In the genomic region with DNA sequence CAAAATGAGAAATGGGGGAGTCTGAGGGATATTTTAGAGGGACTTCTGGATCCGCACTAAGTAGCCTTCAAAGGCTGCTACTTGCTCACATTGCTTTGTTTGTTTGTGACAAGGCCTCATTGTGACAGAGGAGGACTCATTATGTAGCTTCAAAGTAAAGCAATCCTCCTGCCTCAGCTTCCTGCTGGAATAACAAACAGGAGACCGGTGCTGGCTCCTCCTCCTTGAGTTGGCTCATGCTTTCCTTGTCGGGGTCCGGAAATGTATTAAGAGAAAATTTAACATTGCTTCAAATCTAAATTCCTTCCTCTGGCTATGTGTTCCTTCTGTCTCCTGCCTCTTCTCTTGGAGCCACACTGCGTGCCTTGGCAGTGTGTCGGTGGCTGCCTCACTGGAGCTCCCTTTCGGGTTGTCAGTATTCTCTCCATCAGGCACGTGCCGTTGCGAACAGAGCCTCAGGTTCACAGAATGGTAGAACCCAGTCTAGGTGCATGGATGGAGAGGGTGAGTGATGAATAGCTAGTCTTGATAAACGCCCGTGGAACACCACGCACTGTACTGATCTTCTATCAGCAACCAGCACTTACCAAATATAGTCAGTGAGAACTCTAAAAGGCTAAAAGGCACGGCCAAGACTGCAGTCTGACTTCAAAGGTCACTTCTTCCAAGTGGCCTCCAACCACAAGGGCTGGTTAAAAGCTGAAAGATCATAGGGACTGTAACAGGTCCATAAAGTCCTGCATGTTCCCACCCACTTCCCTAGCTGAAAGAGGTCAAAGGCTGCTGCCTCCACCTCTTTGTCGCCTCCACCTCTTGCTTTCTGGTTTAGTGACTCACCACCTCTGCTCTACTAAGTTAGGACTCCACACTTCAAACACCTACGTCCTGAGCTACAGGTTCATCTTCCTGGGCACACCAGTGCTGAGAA, we compare ENCODE assay signal across 8 mouse cellular contexts. TPM values are rescaled to one million over a fixed set of nuclear protein-coding genes. Genes with fewer than 3 reads are reported as not detected.
DNase-seq lines count a peak whose midpoint lies in the region; ATAC-seq and TF ChIP-seq lines count a peak whose summit lies in the region.

No protein-coding gene starts in this region.

- DNase-seq in lung, postnatal 0 days (ENCODE audit: low spot score) = no peak
- no peak for DNase-seq in lung, postnatal 36 days
- peak; percentile 51 to 57 for DNase-seq in kidney, postnatal 36 days
- no peak for DNase-seq in MN1 (ENCODE audit: low spot score)
- no peak for DNase-seq in urinary bladder, postnatal 10 days (ENCODE audit: low spot score)
- DNase-seq in thymus, postnatal 36 days = no peak

- 78% methylated on average over 16 of the region's 16 CpGs for WGBS in lung, postnatal 0 days
- 78% methylated on average over 16 of the region's 16 CpGs for WGBS in neural tube, embryonic 12.5 days

- H3K4me2 ChIP-seq in lung, postnatal 0 days (replicated peaks; ENCODE audit: low read depth, low read length) = peak overlapping the region; percentile 32
- peak overlapping the region; percentile 81 for H3K4me2 ChIP-seq in neural tube, embryonic 12.5 days (replicated peaks)

- no peak for TF ChIP-seq CTCF in lung, postnatal 0 days (IDR thresholded peaks at IDR 0.05)

- H3K27ac ChIP-seq in lung, postnatal 0 days (ENCODE audit: low read length) = no peak overlapping the region
- H3K27ac ChIP-seq in neural tube, embryonic 12.5 days = no peak overlapping the region

- no peak overlapping the region for H3K4me3 ChIP-seq in lung, postnatal 0 days (ENCODE audit: low read depth, low read length)
- peak overlapping the region; percentile 35 for H3K4me3 ChIP-seq in neural tube, embryonic 12.5 days

- H3K36me3 ChIP-seq in lung, postnatal 0 days (ENCODE audit: insufficient read depth, low read length) = no peaks in the 10 kb centered on the region
- no peaks in the 10 kb centered on the region for H3K36me3 ChIP-seq in neural tube, embryonic 12.5 days

- no peaks in the 10 kb centered on the region for H3K27me3 ChIP-seq in lung, postnatal 0 days (replicated peaks; ENCODE audit: insufficient read depth, low read length)
- no peaks in the 10 kb centered on the region for H3K27me3 ChIP-seq in neural tube, embryonic 12.5 days (replicated peaks)

- H3K4me1 ChIP-seq in lung, postnatal 0 days (ENCODE audit: insufficient read depth, low read depth, low read length) = peaks cover 10% of the 10 kb centered on the region; the same call in 1 of the 2 replicates
- peaks cover 36% of the 10 kb centered on the region for H3K4me1 ChIP-seq in neural tube, embryonic 12.5 days

- no peaks in the 10 kb centered on the region for H3K9me3 ChIP-seq in lung, postnatal 0 days (ENCODE audit: low read length)
- no peaks in the 10 kb centered on the region for H3K9me3 ChIP-seq in neural tube, embryonic 12.5 days

- TF ChIP-seq EP300 in lung, postnatal 0 days (IDR thresholded peaks at IDR 0.05) = no peak

- ATAC-seq in lung, postnatal 0 days = peak; percentile 0; the same call in 1 of the 2 replicates
- peak; percentile 12; the same call in 1 of the 2 replicates for ATAC-seq in erythroblast, adult 5-6 weeks (replicated peaks; ENCODE audit: low FRiP score, poor library complexity, severe bottlenecking)
- ATAC-seq in neural tube, embryonic 12.5 days (ENCODE audit: low FRiP score, low read depth) = no peak

- no peak overlapping the region for H3K9ac ChIP-seq in lung, postnatal 0 days (replicated peaks; ENCODE audit: low read depth)
- H3K9ac ChIP-seq in neural tube, embryonic 12.5 days = no peak overlapping the region

RNA-seq across cellular contexts. Expression of a gene that starts 0.9 kb away (rescaled TPM):
- polyA plus RNA-seq in lung, postnatal 0 days (2015; fragmentation: Nextera tagmentation; extraction: Ambion mirVana) = 22.8 and 25.2 TPM in 2 replicates
- 19.0 and 19.6 TPM in 2 replicates for total RNA-seq in erythroblast, adult 5-6 weeks (2015; ENCODE audit: low replicate concordance)
- total RNA-seq in erythroblast, adult 5-6 weeks (2017; ENCODE audit: low replicate concordance) = 12.1 and 14.9 TPM in 2 replicates
- 12.8 and 12.9 TPM in 2 replicates for polyA plus RNA-seq in neural tube, embryonic 12.5 days (2016; fragmentation: Nextera tagmentation; extraction: Ambion mirVana)

Comparison
In these comparisons a context has a peak if more than half of its experiments do, and no peak if none do; other contexts are left out.
1. DNase-seq: peak in kidney, postnatal 36 days (2 of 2); none in lung, postnatal 0 days (single experiment), lung, postnatal 36 days (single experiment), MN1 (single experiment), urinary bladder, postnatal 10 days (single experiment) and thymus, postnatal 36 days (0 of 2).